12 mouse cellular contexts compared by ENCODE assay signal in the genomic region with DNA sequence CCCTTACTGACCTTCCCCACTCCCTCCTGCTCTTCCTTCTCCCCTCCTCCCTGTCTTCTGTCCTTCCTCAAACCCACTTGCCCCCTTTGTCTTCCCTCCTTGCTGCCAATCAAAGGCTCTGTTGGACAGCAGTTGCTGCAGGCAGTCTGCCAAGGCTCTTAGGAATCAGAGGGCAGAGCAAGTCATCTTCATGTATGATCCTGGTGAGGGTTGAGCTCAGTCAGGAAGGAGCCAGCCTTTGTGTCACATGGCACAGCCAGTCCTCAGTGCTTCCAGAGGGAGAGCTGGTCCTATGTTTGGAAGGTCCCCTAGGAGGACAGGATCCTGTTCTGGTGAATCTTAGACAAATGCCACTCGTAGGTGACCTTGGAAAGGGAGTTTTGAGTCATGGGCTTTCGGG. TPM values are rescaled to one million over a fixed set of nuclear protein-coding genes. Genes with fewer than 3 reads are reported as not detected.
DNase-seq lines count a peak whose midpoint lies in the region; ATAC-seq lines count a peak whose summit lies in the region.
"Had no signal": no experiment of that assay in that cellular context is flagged by ENCODE, and none has a peak within 500 bp of the region (broad histone marks: within the 10 kb centered on the region; RNA-seq: fewer than 3 reads in every experiment).

No protein-coding gene starts in this region.

- no peak overlapping the region for H3K4me2 ChIP-seq in forebrain, embryonic 14.5 days (ENCODE audit: low read length)
- H3K4me2 ChIP-seq in forebrain, embryonic 15.5 days (replicated peaks): no peak overlapping the region
- no peak overlapping the region for H3K4me2 ChIP-seq in kidney, embryonic 15.5 days
- H3K4me2 ChIP-seq: midbrain, embryonic 15.5 days had no signal

- no peak overlapping the region for H3K4me3 ChIP-seq in forebrain, embryonic 14.5 days (ENCODE audit: low read depth, low read length)
- no peak overlapping the region for H3K4me3 ChIP-seq in forebrain, embryonic 15.5 days
- H3K4me3 ChIP-seq in kidney, embryonic 15.5 days (replicated peaks): no peak overlapping the region
- H3K4me3 ChIP-seq: limb, embryonic 10.5 days; midbrain, embryonic 15.5 days had no signal

- H3K27ac ChIP-seq in forebrain, embryonic 14.5 days (ENCODE audit: low read depth, low read length): no peak overlapping the region
- no peak overlapping the region for H3K27ac ChIP-seq in forebrain, embryonic 15.5 days (replicated peaks)
- no peak overlapping the region for H3K27ac ChIP-seq in kidney, embryonic 15.5 days
- H3K27ac ChIP-seq: limb, embryonic 10.5 days; midbrain, embryonic 15.5 days had no signal

- intact Hi-C loops in heart, postnatal 10 days (cut with DNase I): no loop called here
- intact Hi-C loops in left cerebral cortex, postnatal 36 days (cut with DNase I): no loop called here

- ATAC-seq in forebrain, embryonic 14.5 days: no peak
- no peak for ATAC-seq in forebrain, embryonic 15.5 days (replicated peaks)
- ATAC-seq in kidney, embryonic 15.5 days (replicated peaks; ENCODE audit: low FRiP score): no peak
- ATAC-seq: midbrain, embryonic 15.5 days had no signal

- H3K4me1 ChIP-seq in forebrain, embryonic 14.5 days (ENCODE audit: control insufficient read depth, insufficient read depth, low read length): no peaks in the 10 kb centered on the region
- 0 out of 2 replicates have a peak, but pooled peaks cover 3% of the 10 kb centered on the region for H3K4me1 ChIP-seq in forebrain, embryonic 15.5 days
- H3K4me1 ChIP-seq in kidney, embryonic 15.5 days: no peaks in the 10 kb centered on the region
- H3K4me1 ChIP-seq: limb, embryonic 10.5 days; midbrain, embryonic 15.5 days had no signal

- peak; percentile 16 for DNase-seq in forebrain, embryonic 14.5 days (ENCODE audit: low spot score)
- DNase-seq in kidney, postnatal 25 days: peak; percentile 60 to 72
- DNase-seq in adrenal gland, postnatal 25 days: peak; percentile 57
- DNase-seq in heart, postnatal 10 days: peak; percentile 71 to 80
- DNase-seq in left cerebral cortex, postnatal 36 days (ENCODE audit: low spot score in 2 of 2): no peak
- DNase-seq: gastrocnemius, postnatal 25 days; lung, postnatal 4 days; right cerebral cortex, adult 18-20 months had no signal

- 76% methylated on average over 2 of the region's 2 CpGs for WGBS in forebrain, embryonic 14.5 days
- 82% methylated on average over 2 of the region's 2 CpGs for WGBS in forebrain, embryonic 15.5 days
- 83% methylated on average over 2 of the region's 2 CpGs for WGBS in kidney, embryonic 15.5 days

- H3K9me3 ChIP-seq in forebrain, embryonic 14.5 days (replicated peaks; ENCODE audit: control insufficient read depth, low read length): no peaks in the 10 kb centered on the region
- no peaks in the 10 kb centered on the region for H3K9me3 ChIP-seq in forebrain, embryonic 15.5 days
- H3K9me3 ChIP-seq in kidney, embryonic 15.5 days (replicated peaks): no peaks in the 10 kb centered on the region
- H3K9me3 ChIP-seq: limb, embryonic 10.5 days; midbrain, embryonic 15.5 days had no signal

- no peak overlapping the region for H3K9ac ChIP-seq in forebrain, embryonic 14.5 days (ENCODE audit: low read length)
- H3K9ac ChIP-seq in forebrain, embryonic 15.5 days (replicated peaks): no peak overlapping the region
- H3K9ac ChIP-seq in kidney, embryonic 15.5 days: no peak overlapping the region
- H3K9ac ChIP-seq: midbrain, embryonic 15.5 days had no signal

- no peaks in the 10 kb centered on the region for H3K36me3 ChIP-seq in forebrain, embryonic 14.5 days (ENCODE audit: control insufficient read depth, insufficient read depth, low read length)
- no peaks in the 10 kb centered on the region for H3K36me3 ChIP-seq in forebrain, embryonic 15.5 days
- H3K36me3 ChIP-seq in kidney, embryonic 15.5 days: no peaks in the 10 kb centered on the region
- H3K36me3 ChIP-seq: limb, embryonic 10.5 days; midbrain, embryonic 15.5 days had no signal

- H3K27me3 ChIP-seq in forebrain, embryonic 14.5 days (replicated peaks; ENCODE audit: control insufficient read depth, insufficient read depth, low read length): no peaks in the 10 kb centered on the region
- H3K27me3 ChIP-seq in forebrain, embryonic 15.5 days: no peaks in the 10 kb centered on the region
- H3K27me3 ChIP-seq in kidney, embryonic 15.5 days: no peaks in the 10 kb centered on the region
- H3K27me3 ChIP-seq: midbrain, embryonic 15.5 days had no signal

RNA-seq across cellular contexts. Expression of a gene that starts 8.6 kb away (rescaled TPM):
- polyA plus RNA-seq in forebrain, embryonic 14.5 days (2014; fragmentation: Nextera tagmentation; extraction: Ambion mirVana): 28.4 and 29.5 TPM in 2 replicates
- 22.8 and 24.3 TPM in 2 replicates for polyA plus RNA-seq in forebrain, embryonic 15.5 days (2015; fragmentation: Nextera tagmentation; extraction: Ambion mirVana)
- 29.5 and 32.5 TPM in 2 replicates for polyA plus RNA-seq in kidney, embryonic 15.5 days (2015; fragmentation: Nextera tagmentation; extraction: Ambion mirVana)
- total RNA-seq in adrenal gland, postnatal 25 days (2021): 23.9 and 32.4 TPM in 2 replicates
- total RNA-seq in heart, postnatal 10 days (2021): 10 to 100 TPM; 39.2 to 40.9 TPM
- 10 to 100 TPM; 21.3 TPM for total RNA-seq in left cerebral cortex, postnatal 36 days (2021)

RNA-seq across cellular contexts. Expression of a gene that starts 18.6 kb away (rescaled TPM):
- polyA plus RNA-seq in forebrain, embryonic 14.5 days (2014; fragmentation: Nextera tagmentation; extraction: Ambion mirVana): 0.05 TPM in 2 replicates
- 0.04 and 0.06 TPM in 2 replicates for polyA plus RNA-seq in forebrain, embryonic 15.5 days (2015; fragmentation: Nextera tagmentation; extraction: Ambion mirVana)
- 0.14 and 0.15 TPM in 2 replicates for polyA plus RNA-seq in kidney, embryonic 15.5 days (2015; fragmentation: Nextera tagmentation; extraction: Ambion mirVana)
- total RNA-seq in adrenal gland, postnatal 25 days (2021): 0.19 and 0.43 TPM in 2 replicates
- total RNA-seq in heart, postnatal 10 days (2021): 1 to 10 TPM; 2.3 to 2.9 TPM
- total RNA-seq in left cerebral cortex, postnatal 36 days (2021): 1 to 10 TPM in 1 of 2 experiments, under 1 TPM in 1; 0.77 to 1.2 TPM

RNA-seq across cellular contexts. Expression of a gene that starts 29.2 kb away (rescaled TPM):
- 2.6 and 2.7 TPM in 2 replicates for polyA plus RNA-seq in forebrain, embryonic 14.5 days (2014; fragmentation: Nextera tagmentation; extraction: Ambion mirVana)
- 2.9 and 3.6 TPM in 2 replicates for polyA plus RNA-seq in forebrain, embryonic 15.5 days (2015; fragmentation: Nextera tagmentation; extraction: Ambion mirVana)
- 6.3 and 6.7 TPM in 2 replicates for polyA plus RNA-seq in kidney, embryonic 15.5 days (2015; fragmentation: Nextera tagmentation; extraction: Ambion mirVana)
- total RNA-seq in adrenal gland, postnatal 25 days (2021): 13.5 and 23.4 TPM in 2 replicates
- 1 to 10 TPM; 7.5 to 8.5 TPM for total RNA-seq in heart, postnatal 10 days (2021)
- 1 to 10 TPM; 5.1 to 6.9 TPM for total RNA-seq in left cerebral cortex, postnatal 36 days (2021)

RNA-seq across cellular contexts. Expression of a gene that starts 56.6 kb away (rescaled TPM):
- 14.3 and 15.7 TPM in 2 replicates for polyA plus RNA-seq in forebrain, embryonic 14.5 days (2014; fragmentation: Nextera tagmentation; extraction: Ambion mirVana)
- 14.6 and 15.7 TPM in 2 replicates for polyA plus RNA-seq in forebrain, embryonic 15.5 days (2015; fragmentation: Nextera tagmentation; extraction: Ambion mirVana)
- 30.3 and 30.8 TPM in 2 replicates for polyA plus RNA-seq in kidney, embryonic 15.5 days (2015; fragmentation: Nextera tagmentation; extraction: Ambion mirVana)
- 2.3 and 3.8 TPM in 2 replicates for total RNA-seq in adrenal gland, postnatal 25 days (2021)
- total RNA-seq in heart, postnatal 10 days (2021): 1 to 10 TPM; 4.5 to 4.6 TPM
- total RNA-seq in left cerebral cortex, postnatal 36 days (2021): under 1 TPM; 0.54 to 0.91 TPM

Comparison
In these comparisons a context has a peak if more than half of its experiments do, and no peak if none do; other contexts are left out.
1. DNase-seq: peak in forebrain, embryonic 14.5 days (single experiment), kidney, postnatal 25 days (2 of 2), adrenal gland, postnatal 25 days (single experiment) and heart, postnatal 10 days (2 of 2); none in left cerebral cortex, postnatal 36 days (0 of 2).